Mouse (Mus musculus) kidney, postnatal 10 days (tissue): ENCODE data around the gene Tmem37.
A peak's percentile ranks its signal among the peaks of the same experiment; 100 is the strongest.

Experiments
- DNase-seq: peaks from one replicate; pipeline ENCODE4 v3.0.0; 2021; ENCODE audit warnings: mixed read lengths

The Tmem37 gene

DNA sequence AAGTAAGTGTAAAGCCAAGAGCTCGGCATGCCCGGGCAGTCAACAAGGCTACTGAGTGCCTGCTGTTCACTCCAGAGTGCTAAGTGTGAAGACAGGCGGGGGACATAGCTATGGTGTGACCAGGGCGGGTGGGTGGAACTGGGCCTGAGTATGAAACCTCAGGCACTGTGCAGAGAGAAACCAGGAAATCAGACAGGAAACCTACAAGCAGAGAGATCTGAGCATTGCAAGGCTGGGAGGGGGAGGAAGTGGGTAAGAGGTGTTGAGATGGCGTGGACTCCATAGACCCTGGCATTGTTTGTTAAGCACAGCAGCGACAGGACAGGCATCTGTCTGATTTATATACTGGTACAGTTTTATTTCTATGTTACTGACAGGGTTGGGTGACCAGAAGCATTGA lies 18.4 kb downstream of the Tmem37 start:
- no peak for DNase-seq

DNA sequence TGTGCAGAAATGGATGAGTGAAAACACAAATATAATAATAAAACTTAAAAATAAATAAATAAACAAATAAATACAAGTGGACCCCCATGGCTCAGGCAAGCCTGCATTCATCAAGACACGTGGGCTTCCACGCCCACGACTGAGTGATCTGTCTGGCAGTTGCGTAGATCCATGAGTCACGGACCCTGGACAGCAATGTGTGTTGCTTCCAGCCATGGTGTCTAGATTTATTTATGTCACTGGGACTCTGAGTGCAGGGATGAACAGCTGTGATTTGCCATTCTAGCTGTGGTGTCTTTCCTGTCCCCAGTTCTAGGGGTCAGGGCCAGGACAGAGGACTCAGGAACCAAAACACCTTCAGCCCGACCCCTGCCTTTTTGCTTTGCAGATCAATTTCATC lies 18.9 kb downstream of the Tmem37 start:
- peak; percentile 34 for DNase-seq

DNA sequence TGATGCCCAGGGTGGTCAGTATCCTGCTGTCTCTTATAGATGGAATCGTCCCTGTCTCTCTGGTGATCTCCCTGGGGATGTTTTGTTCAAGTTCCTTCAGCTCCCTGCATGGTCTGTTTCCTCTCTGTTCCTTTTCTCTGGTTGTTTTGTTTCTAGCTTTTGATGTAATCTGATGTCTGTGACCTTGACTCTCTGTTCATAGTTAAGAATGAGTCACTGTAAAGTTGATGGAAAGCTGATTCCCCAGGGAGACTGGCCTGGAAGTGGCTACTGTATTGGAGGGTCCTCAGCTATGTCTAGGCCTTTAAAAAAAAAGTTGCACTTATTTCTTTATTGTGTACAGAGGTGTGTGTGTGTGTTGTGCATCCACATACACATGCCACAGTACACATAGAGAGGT lies 22.8 kb downstream of the Tmem37 start:
- no peak for DNase-seq

DNA sequence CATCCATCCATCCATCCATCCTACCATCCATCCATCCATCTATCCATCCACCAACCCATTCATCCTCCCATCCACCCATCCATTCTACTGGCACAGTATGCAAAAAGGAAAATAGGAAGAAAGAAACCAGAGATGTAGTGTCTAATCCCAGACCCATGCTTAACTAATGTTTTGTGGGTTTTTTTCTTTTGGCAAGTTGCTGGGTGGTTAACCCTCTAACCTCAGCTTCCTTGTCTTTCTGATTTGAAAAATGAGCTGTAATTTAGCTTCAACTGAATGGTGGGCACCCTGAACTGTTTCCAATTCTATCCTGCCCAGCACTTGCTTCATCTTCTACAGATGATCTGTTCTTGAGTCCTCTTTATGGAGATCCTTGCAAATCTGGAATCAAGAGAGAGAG lies 26.5 kb downstream of the Tmem37 start:
- DNase-seq, result no peak

DNA sequence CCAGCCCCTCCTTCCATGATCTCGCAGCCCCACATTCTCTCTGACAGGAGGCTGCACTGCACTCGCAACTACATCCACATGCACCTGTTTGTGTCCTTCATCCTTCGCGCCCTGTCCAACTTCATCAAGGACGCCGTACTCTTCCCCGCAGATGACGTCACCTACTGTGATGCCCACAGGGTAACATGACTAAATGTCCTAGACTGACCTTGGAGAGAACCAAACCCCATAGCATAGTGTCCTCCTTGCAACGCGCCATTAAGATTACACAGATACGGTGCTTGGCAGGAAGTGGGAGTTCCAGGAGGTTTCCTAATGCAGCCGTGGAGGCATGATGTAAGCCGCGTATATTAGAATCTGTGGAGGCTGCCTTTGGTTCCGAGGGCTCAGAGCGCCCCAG lies 29.3 kb downstream of the Tmem37 start:
- DNase-seq, result no peak

DNA sequence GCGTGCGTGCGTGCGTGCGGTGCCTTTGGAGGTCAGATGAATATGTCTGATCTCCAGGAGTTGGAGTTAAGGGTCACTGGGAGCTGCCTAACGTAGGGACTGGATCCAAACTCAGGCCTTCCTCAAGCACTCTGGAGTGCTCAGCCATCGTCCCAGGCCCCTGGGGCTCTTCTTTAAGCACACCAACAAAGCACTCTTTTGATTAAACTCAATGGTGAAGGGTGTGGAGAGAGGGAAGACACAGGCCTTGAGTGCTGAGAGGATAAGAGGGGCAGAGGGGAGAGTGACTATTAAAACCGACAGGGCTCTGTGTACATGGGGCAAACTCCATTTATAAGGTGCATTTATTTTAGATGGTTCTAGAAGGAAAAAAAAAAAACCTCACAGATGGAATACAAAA lies 31.5 kb downstream of the Tmem37 start:
- no peak for DNase-seq

DNA sequence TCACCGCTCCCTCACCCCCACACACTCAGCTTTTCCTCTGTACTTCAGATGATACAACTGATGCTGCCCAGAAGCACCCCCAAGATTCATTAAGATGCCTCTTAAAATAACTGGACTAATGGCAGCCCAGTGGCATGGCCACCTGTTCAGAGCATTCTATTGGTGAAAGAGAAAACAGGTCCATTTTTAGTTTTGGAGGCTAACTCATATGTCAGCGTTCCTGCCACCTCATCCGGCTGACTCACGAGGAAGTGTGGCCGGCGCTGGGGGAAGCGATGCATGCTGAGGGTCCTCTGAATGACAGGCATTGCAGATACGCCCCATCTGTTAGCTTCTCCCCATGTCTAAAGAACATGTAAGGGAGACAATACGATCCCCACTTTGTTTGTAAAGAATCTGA lies 35.3 kb downstream of the Tmem37 start:
- no peak for DNase-seq

DNA sequence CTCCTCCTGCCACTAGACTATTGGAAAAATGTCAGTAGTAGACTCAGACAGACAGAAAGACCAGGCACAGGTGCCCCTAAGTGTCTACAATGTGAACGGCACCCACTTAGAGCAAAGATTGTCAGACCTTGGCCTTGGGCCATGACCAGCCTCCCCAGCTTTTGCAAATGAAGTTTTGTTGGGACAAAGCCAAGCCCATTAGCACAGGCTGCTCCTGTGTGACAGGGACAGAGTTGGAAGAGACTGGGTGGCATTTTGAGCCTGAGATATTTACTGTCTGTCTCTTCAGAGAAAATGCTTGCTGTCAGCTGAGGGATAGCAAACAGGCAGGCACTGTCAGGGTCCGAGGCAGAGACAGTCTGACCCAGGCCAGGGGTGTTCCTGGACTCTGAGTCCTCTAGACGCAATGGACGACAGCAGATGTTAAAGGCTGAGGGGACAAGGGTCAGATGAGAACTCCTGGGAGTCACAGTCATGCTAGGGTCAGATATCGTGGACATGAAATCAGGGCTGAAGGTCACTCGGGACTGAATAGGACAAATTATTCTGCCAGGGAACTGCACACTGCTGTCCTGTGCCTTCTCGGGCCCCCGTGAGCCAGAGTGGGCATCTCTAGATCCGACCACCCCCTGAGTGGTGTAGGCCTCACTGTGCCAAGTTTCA lies 36.7 kb downstream of the Tmem37 start:
- DNase-seq, result peak; percentile 70

DNA sequence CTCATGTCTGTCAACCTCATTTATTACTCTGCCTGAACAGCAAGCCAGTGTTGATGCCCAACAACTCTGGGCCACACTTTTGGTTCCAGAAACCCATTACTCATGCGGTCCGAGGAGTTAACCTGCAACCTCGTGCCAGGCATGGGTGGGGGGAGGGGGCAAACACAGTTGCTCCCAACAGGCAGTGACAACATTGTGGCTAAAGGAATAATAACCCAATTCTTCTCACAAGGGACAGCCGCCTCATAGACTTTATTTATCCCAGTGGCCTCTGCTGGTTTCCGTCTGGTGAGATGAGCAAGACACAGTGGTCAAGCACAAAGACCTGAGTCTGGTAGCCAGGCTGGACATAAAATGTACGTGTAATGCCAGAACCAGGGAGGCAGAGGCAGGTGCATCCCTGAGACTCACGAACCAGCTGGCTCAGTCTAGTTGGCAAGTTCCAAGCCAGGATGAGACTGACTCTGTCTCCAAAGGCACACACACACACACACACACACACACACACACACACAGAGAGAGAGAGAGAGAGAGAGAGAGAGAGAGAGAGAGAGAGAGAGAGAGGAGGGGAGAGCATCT lies 38.3 kb downstream of the Tmem37 start:
- DNase-seq, result no peak

DNA sequence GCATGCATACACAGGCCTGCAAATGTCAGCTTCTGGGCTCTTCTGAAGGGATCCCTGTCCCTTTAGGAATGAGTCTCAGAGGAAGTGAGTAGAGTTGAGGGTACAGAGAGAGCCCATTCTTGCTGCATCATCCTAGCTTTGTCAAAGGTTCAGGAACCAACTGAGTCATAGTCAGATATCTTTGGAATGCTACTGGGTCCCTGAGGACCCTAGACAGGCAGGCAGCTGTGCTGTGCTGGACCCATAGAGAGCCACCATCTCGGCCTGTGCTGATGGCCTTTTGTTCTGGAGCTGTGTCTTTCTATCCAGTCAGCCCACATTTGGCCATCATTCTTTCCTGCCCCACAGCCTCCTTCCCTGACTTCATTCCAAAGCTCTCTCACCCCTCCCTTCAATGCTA lies 39.1 kb downstream of the Tmem37 start:
- no peak for DNase-seq

DNA sequence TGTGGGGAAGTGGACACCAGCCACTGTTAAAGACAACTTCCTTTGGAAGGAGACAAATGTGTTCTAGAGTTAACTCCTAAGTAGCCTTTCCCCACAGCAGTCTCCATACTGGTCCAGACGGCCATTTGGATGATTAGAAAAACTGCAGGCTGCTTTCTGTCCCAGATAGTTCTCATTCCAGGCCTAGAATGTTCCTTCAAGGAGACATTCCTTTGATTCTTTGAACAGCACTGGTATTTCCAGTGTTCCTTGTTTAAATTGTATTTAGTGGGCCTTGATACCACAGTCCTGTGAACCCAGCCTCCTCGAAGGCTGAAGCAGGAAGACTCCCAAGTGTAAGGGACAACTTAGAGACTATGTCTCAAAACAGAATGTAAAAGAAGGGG lies 40.4 kb downstream of the Tmem37 start:
- DNase-seq, result peak; percentile 7

DNA sequence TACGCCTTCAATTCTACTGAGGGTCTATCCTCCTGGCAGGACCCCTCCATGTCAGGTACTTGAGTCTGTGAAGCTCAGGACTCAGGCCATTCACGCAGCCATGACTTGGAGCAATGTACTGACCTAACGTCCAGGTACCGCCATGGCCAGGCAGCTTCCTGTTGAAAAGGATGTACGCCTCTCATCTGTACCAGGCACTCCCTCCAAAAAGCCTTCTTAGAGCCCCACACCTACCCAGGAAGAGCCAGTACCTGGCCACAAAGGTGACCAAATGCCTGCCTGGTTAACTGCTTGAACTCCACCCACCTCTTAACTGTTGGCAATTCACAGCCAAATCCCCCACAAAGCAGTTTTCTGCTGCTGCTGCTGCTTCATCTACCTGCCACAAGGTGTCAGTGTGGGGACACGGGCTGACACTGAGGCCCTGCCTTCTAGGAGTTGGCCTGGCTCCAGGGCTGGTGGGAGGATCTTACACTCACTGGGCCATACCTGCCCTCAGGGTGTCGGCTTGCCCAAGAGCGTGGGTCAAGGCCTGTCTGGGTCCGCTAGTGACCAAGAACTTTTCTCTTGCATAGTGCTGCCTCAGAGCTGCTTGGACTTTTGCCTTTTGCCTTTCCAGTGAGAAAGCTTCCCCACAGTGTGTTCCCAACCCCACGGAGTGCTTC lies 40.9 kb downstream of the Tmem37 start:
- peak; percentile 95 for DNase-seq

DNA sequence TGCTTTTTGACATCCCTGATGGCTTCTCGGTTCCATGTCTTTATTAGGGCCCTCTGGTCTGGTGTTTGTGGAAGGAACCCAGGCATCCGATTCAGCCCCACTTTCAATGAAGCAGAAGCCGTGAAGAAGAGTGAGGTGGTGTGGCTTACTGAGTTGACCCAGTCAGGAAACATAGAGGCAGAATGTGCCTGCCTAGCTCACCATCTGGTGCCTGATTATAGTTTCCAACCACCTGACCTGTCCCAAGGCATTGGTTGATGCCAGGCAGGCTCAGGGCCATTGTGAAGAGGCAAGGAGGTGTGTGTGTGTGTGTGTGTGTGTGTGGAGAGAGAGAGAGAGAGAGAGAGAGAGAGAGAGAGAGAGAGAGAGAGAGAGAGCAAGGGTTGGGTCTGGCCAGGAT lies 43.4 kb downstream of the Tmem37 start:
- DNase-seq, result no peak

DNA sequence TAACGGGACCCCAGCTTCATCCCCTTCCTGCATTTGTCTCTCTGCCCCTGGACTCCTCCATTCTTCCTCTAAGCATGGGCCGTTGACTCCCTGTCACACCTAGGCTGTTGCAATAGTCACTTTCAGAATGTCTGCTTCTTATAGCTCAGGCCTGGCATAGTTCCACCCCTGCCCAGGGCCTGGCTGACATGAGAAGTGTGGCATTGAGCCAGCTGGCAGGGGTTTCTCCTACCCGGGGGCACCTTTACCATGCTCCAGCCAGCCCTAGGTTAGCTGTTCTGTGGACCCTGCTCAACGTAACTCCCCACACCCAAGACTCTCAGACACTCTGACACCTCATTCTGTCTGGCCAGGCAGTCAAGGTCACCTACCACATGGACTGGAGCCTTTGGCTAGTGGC lies 46.2 kb downstream of the Tmem37 start:
- peak; percentile 85 for DNase-seq

DNA sequence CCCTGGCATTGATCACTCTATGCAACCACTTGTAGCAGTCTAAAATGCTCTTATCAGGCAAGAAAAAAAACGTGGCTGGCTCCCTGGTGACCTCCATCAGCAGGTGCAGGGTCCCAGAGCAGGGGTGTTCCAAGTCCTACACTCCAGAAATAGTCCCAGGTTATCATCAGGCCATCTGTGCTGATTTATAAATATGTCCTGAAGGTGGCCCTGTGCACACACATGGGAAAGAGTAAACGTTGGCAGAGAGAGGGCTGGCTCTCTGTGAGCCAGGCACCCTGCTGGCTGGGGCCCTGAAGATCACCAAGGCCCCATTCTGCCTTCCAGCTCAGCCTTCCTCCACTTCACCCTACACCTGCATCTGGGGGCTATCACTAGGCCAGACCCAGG lies 48.8 kb downstream of the Tmem37 start:
- no peak for DNase-seq

DNA sequence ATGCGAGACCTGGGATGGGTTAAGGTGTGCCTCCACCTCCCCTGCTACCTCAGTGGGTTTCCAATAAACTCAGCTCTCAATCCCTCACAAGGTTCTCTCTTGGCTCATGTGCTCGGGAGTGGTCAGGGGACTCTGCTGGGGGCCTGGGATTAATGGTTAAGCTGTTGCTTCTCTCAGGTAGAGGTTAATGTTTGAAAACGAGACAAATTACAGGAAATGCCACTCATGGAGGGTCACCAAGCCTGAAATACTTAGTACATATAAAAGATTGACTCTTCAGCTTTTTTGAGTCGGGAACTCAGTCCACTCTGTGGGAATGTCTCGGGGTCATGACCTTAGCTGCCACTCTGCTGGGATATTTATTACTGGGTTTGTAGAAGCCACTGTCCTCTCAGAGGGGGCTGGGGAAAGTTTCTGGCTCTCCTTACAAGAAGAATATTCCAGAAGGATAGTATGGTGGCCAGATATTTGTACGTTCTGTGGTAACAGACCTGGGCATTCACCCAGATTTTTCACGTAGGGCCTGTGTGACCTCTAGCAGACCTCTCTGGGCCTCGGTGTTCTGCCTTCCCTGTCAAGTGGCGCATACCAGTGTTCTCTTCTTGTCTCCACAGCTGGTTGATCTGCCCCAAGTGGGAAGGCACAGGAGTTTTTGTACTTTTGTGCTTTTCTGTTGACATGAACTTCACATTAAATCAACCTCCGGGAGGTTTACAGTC lies 49.4 kb downstream of the Tmem37 start:
- DNase-seq, result peak; percentile 71

DNA sequence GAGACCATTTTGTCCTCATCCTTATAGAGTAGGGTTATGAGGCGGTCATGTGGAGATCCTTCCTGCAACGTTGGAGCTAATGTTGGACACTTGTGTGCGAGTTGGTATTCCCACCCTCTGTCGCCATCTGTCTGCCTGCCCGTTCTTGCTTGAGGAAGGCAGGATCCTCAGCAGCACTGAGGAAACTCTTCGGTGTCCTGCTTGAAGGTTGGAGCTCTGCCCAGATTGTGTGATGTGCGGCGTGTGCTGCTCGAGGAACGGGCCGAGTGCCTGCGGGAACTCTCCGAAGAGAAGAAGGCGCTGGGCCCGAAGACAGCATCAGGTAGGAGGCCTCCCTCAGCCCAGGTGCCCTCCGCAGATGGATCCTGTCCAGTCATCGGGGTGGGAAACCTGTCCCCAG lies 51.9 kb downstream of the Tmem37 start:
- DNase-seq, result no peak

DNA sequence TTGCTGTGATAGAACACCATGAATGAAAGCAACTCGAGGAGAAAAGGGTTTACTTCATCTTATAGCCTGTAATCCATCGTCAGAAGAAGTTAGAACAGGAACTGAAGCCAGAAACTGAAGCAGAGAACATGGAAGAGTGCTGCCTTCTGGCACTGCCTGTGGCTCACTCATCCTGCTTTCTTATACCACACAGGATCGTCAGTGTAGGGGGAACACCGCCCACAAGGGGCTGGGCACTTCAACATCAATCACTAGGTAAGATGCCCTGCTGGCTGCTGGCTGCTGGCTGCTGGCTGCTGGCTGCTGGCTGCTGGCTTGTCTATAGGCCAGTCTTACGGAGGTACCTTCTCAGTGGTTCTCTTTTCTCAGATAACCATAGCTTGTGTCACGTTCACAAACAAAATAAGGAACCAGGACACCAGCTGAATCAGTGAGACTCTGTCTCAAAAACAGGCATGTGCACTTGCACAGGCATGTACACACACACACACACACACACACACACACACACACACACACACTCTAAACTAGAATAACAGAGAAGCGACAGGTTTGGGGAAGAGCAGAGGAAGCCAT lies 53.5 kb downstream of the Tmem37 start:
- no peak for DNase-seq

DNA sequence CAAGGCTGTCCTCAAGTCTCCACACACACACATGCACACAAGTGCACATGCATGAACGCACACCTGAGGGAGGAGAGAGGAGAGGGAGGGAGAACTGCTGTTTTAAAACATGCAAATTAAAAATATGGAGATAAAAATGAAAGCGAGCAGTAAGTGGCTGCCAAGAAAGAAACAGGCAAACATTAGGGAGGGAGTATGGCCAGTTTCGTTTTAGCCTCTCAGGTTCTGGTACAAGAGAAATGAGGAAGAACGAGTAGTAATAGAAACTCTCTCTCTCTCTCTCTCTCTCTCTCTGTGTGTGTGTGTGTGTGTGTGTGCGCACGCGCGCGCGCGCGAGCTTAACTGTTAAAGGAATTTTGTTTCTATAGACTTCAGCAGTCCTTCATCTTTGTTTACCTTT lies 54.4 kb downstream of the Tmem37 start:
- DNase-seq, result no peak

DNA sequence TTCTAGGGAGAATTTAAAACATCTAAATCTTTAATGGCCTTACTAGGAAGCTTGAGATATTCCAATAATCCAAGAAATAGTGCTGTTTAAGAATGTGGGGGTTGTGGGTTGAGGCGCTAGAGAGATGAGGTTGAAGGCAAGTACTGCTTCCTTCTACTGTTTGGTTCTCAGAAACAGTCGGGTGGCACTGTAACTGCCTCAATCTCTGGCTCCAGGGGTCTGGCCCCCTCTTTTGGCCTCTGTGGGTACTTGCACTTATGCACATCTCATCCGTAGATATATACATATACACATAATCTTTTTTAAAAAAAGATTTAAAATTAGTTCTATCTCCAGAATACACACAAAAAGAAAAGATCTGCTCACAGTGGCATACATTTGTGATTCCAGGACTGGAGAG lies 55.0 kb downstream of the Tmem37 start:
- DNase-seq, result no peak
